Mouse (Mus musculus) cerebellum, adult 11-12 months (tissue): ENCODE data around the gene Carmil1.

Experiments
- DNase-seq: peaks from one replicate; pipeline ENCODE4 v3.0.0; 2022

Carmil1 gene

GRCm38 (mm10) chr13:24027191-24028170 is 253.1 kb downstream of the Carmil1 start:
- no peak for DNase-seq

- DNase-seq = no peak
Observed at GRCm38 (mm10) chr13:24018515-24018914, 262.1 kb downstream of the Carmil1 start.

DNA sequence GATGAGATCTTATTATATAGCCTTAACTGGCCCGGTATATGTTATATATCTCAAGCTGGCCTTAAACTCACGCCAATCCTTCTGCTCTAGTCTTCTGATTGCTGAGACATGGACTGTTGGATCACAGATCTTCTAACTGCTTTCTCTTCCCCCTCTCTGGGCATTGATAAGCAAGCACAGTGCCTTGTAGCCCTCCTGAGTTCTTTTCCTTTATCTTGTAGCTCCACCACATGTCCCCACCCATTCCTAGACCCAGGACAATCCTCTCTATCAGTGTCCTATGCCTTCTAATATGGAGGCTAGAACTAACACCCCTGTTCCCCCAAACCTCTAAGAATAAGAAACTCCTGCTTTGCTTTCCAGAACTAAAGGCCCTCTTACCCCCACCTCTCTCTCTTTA is 275.1 kb downstream of the Carmil1 start:
- no peak for DNase-seq

GRCm38 (mm10) chr13:24001797-24002196 is 278.8 kb downstream of the Carmil1 start:
- no peak for DNase-seq

DNA sequence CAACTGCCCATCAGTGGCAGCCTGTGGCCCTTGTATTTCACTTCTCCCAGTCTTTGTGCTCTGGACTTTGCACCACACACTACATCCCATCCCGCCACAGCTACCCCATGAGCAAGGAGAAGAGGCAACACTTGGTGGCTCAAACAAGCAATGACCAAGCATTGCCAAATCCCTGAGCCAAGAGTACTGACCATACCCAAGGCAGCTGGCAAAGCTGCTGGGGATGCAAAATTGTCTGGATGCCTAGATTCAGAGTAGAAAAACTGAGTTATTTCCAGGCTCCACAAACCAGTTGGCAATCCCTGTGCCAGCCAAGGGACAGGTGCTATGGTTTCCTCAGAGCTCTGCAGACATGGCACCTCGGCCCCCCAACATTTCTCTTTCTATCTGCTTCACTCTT is 279.5 kb downstream of the Carmil1 start:
- no peak for DNase-seq

DNA sequence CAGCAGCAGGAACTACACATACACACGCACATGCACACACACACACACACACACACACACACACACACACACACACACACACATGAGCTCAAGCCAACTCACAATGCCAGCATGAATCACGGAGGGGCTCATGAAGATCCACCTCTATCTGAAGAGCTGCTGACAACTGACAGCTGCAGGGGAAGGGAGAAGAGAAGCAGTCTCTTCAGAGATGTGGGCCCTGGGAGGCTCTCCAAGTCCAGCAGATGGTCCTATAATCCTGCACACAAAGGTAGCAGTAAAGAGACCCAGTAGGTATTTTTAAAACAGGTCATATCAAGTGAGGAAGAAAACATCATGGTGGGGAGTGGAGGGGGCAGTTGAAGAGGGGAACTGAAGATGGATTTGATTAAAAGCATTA is 281.8 kb downstream of the Carmil1 start:
- DNase-seq = peak; percentile 12

- DNase-seq = no peak
Observed at GRCm38 (mm10) chr13:23994756-23995155, 285.8 kb downstream of the Carmil1 start.

- DNase-seq = no peak
Observed at GRCm38 (mm10) chr13:23994024-23994423, 286.6 kb downstream of the Carmil1 start.

DNA sequence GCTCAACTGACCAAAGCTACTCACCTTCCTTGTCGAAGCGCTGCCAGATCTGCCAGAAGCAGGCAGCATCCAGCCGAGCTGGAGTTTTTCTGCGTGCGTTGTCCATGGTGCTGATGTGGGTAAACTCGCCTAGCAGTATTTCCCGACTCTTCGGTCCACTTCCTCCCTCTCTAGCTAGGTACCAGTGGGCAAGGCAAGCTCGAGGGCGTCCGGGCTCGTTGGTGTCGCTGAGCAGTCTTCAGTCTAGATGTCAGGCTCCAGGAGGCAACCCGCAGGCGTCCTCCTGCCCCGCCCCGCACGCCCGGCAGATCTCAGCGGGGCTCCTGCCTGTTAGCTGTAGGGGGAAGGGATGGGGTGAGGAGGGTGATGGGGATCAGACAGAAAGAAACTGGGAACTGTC is 289.7 kb downstream of the Carmil1 start, which contains the start of gene Scgn:
TSS of gene Scgn (minus strand) at position 287 of the 400 bp plus-strand sequence.
- DNase-seq = no peak

GRCm38 (mm10) chr13:23990451-23990850 is 290.1 kb downstream of the Carmil1 start:
- no peak for DNase-seq

GRCm38 (mm10) chr13:23985130-23985529 is 295.5 kb downstream of the Carmil1 start:
- no peak for DNase-seq

DNA sequence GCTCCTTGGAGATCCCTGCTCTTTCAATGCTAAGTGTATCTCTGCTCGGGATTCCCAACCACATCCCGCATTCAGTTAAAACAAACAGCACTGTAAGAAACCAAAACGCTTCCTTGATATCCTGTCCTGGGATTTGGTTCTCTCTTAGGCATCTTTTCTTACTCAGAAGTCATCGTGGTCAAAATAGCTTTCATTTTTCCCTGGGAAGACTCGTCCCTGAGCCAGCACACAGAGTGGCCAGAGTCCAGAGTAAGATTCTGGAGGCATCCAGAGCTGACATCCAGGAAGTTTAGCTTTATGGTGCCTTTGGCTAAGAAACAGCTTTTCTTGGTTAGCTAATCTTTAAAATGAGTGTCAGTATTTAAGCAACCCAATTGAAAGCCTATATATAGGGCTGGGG is 308.3 kb downstream of the Carmil1 start:
- DNase-seq = no peak

DNA sequence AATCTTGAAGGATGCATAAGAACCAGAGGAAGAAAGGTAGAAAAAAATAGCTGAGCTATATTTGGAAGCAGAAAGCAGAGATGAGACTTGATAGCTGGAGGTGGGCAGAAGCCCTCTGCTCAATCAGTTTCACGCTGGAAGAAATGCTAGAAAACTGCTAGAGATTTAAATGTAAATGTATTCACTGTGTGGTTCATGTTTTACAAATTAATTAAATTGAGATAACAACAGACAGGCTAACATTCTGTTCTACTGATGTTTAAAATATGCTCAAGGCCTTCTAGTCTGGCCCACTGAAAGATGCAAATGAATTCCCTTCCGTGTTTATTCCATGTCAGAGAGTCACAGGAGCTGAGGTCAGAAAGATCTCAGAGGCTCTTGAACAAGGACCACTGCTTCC is 308.7 kb downstream of the Carmil1 start:
- DNase-seq = no peak

DNA sequence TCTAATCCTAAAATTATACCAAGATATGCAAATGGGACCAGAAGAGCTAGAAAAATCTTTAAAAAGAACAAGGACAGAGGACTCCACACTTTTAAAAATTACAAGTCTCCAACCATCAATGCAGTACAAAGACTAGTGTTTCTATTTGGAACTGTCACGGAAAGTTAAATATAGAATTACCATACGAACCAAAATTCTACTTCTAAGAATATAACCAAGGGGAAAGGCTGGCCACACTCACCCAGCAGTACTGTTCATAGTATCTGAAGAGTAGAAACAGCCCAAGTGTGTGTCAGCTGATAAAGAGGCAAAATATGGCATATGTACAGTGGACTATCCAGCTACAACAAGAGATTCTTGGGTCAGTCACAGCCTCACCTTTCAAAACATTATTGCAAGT is 315.7 kb downstream of the Carmil1 start:
- no peak for DNase-seq
